Mouse (Mus musculus) brown adipose tissue, adult 24 weeks (tissue): ENCODE data around the gene Igfbpl1. TPM values are rescaled to one million over a fixed set of nuclear protein-coding genes. Genes with fewer than 3 reads are reported as not detected.

ENCODE experiments used
- H3K27ac ChIP-seq: fragments of 200-500 bp; replicated peaks from 2 replicates; pipeline ENCODE4 v1.5.1; 2012; ENCODE audit warnings: low read depth, mild to moderate bottlenecking, low read length
- H3K4me1 ChIP-seq: fragments of 200-500 bp; 2 replicates; pipeline ENCODE4 v1.6.1; 2012; ENCODE audit warnings: low read length, mixed read lengths; ENCODE audit not compliant: control insufficient read depth, insufficient read depth, insufficient read length
- H3K4me3 ChIP-seq: fragments of 200-500 bp; 2 replicates; pipeline ENCODE4 v1.5.1; 2012; ENCODE audit warnings: low read depth, mild to moderate bottlenecking, low read length, moderate library complexity; ENCODE audit not compliant: insufficient read depth
- polyA plus RNA-seq: library from polyadenylated mRNA; stranded (reverse); fragments of >200 nt; gene quantifications from 2 replicates; pipeline ENCODE4 v1.2.4, GENCODE M21; 2012; ENCODE audit not compliant: missing spikeins, insufficient read depth, insufficient read length

The Igfbpl1 gene
- polyA plus RNA-seq, 1 experiment = not detected

DNA sequence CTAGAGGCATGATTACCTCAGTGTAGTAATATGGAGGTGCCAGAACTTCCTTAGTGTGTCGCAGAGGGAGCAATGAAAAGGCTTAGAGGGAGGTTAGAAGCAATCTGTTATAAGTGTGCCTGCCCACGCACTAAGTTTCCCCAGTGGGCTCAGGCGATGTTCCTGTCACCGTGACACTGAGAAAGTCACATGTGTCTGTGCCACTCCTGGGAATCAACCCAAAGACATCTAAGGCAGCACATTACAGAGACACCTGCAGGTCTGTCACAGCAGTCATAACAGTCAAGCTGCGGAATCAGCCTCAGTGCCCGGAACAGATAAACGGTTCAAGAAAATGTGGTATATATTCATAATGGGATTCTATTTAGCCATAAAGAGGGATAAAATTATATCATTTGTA, 5.3 kb upstream of the Igfbpl1 start:
- Histone ChIP-seq H3K4me1 (no peaks in the 10 kb centered on the region), H3K27ac (no peak overlapping the region), H3K4me3 (no peak overlapping the region)

DNA sequence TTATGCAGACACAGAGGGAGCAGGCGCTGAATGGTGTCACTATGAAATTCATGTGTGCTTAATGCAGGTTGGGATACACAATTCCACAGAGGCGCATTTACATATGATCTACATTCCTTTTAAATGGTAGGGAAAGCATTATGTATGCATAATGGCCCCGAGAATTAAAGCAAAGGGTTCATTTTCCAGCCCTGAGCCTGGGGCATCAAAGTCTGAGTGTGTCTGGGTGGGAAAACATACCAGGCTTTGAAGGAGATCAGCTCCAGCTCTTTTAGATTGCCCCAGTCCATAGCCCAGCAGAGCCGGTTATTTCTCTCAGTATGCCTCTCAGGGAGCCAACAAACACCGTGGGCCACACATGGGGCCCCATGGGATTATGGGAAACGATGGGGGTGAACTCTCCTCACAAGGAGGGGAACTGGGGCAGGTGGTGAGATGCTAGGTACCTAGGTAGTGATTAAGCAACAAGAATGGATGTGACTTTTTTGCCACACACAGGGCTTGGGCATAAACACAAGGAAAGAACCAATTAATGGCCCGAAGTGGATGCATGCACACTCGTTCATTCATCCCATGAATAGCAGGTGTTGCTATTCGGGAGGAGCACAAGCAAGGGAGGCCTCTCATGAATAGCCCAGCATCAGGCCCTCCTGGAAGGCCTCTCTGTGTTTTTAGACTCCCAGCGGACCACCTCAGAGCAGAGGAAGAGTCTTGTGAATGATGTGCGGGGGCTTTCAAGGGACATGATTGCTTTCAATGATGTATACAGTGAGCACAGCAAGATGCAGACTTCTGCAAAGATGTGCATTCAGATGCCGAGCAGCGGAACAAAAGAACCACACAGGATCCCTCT, 3.4 kb upstream of the Igfbpl1 start:
- no peaks in the 10 kb centered on the region for H3K4me1 ChIP-seq
- no peak overlapping the region for H3K4me3 ChIP-seq
- no peak overlapping the region for H3K27ac ChIP-seq

DNA sequence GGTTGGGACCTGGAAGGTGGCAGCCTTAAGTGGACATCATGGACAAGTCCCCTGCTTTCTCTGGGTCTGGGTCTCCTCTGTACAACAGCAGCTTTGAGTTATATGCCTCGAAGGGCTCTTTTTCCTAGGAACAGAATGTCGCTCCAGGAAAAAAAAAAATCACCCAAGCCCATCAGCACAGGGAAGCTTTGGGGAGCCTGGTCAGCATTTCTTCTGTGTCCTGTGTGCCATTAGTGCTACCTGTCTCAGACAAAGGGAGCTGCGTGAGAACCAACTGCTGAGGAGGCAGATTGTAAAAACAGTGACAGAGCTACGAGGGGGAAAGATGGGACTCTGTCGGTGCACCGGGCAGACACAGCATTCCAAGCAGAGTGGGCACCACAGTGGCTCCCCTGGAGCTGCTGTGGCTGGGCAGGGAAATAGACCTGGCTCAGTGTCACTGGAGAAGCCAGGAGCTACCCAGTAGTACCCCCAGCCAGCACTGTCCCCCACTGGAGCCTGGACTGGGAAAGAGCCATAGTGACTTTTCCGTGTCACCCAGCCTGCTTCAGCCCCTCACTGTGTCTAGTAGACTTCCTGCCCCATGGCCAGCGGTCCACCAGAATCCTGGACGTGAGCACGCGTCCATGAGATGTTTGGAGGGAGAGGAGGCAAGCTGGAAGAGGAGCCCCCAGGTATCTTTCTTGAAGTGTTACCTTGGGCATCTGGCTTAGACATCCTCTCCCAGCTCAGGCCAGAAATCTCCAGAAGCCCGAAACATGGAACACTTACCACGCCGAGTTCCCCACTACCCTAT, 1.8 kb downstream of the Igfbpl1 start:
- Histone ChIP-seq H3K4me3 (no peak overlapping the region), H3K4me1 (no peaks in the 10 kb centered on the region), H3K27ac (no peak overlapping the region)

DNA sequence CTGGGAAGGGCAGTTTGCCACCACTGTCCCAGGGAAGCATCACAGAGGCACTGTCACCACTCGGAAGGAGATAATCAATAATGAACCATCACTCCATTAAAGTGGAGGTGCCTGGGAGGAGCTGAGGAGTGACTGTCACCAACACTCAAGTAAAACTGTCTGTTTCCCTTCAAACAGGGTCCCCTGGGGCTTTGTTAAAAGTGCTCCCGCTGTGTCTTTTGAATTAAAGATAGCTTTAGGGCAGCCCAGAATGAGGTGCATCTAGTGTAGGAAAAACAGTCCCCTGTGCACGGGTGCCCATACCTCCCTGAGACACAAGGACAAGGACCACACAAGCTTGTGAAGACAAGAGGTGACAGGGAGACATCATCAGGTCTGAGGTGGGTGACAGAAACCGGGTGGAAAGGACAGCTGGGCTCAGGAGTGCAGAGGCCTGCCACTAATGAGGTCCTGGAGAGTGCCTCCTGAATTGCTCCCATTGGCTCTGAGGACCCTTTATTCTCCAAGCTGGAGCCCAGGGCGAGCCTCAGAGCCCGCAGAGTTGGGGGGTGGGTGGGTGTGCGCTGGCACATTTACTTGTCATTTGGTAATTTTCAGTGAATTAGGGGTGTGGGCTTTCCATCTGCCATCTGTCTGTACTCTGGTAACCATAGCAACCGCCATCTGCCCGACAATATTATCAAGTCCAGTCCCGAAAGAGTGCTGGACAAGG, 2.5 kb downstream of the Igfbpl1 start:
- Histone ChIP-seq H3K4me3 (no peak overlapping the region), H3K4me1 (no peaks in the 10 kb centered on the region; the same call in 1 of the 2 replicates), H3K27ac (no peak overlapping the region)

- H3K27ac ChIP-seq = no peak overlapping the region
- H3K4me1 ChIP-seq = no peaks in the 10 kb centered on the region; the same call in 1 of the 2 replicates
- H3K4me3 ChIP-seq = no peak overlapping the region
Observed at GRCm38 (mm10) chr4:45822781-45823575, 3.7 kb downstream of the Igfbpl1 start.

DNA sequence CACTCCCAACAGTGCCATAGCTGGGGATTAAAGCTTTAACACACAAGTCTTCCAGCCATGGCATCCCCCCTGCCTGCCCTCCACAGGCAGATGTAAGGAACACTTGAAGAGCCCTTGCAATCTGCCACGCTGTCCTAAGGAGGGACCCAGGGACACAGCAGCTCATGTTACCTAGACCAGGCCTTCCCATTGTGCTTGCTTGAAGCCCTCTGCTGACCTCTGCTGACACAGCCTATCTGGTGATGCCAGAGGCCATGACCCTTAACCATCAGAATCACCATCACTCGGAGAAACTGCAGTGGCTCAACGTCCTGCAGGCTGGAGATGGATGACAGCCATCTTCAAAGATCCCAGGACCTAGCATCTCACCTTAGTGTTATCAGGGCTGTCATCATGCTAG, 4.7 kb downstream of the Igfbpl1 start:
- H3K27ac ChIP-seq = no peak overlapping the region
- H3K4me3 ChIP-seq = no peak overlapping the region
- H3K4me1 ChIP-seq = no peaks in the 10 kb centered on the region; the same call in 1 of the 2 replicates

- Histone ChIP-seq H3K4me3 (no peak overlapping the region), H3K27ac (no peak overlapping the region), H3K4me1 (no peaks in the 10 kb centered on the region; the same call in 1 of the 2 replicates)
Observed at GRCm38 (mm10) chr4:45820074-45820830, 6.5 kb downstream of the Igfbpl1 start.

GRCm38 (mm10) chr4:45819208-45819931, 7.4 kb downstream of the Igfbpl1 start:
- Histone ChIP-seq H3K4me1 (no peaks in the 10 kb centered on the region; the same call in 1 of the 2 replicates), H3K4me3 (peak overlapping the region; percentile 19)

DNA sequence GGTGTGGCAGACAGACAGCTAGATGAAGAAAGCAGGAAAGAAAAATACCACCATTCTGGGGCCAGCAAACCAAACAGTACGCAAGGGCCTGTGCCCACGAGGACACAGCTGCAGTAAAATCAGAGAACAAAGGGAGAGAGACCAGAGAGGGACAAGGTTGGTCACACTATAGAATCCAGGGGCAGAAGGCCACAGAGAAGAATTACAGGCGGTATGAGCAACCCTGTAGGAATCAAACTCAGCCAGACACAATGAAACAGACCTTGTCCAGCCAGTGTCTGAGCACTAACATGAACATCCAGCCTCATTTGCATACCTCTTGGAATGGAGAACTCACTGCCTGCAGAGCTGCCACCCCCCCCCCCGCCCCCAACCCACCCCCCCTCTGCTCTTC, 7.9 kb downstream of the Igfbpl1 start:
- H3K27ac ChIP-seq = no peak overlapping the region
- H3K4me3 ChIP-seq = no peak overlapping the region
- H3K4me1 ChIP-seq = no peaks in the 10 kb centered on the region; the same call in 1 of the 2 replicates

More at GRCm38 (mm10) chr4:45819208-45819931, 7.4 kb downstream of the Igfbpl1 start:
- no peak overlapping the region for H3K27ac ChIP-seq

DNA sequence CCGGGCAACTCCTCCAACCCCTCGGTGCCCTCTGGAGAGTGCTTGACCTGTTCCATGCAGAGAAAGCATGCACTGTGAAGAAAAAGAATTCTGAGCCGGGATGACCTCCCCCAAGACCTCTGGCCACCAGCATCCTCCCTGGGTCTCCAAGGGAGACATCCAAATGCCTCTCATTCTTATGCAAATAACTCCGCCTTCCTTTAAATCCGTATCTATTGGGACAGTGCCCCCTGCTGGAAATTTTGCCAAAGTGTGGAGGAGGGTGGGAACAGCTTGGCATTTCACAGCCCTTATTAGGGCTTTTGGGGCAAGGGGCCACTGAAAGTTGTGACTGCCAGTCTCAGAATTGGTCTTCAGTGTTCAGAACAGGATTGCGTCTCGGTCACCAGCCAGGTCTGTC, 11.2 kb downstream of the Igfbpl1 start:
- Histone ChIP-seq H3K4me1 (no peaks in the 10 kb centered on the region; the same call in 1 of the 2 replicates), H3K27ac (no peak overlapping the region)

GRCm38 (mm10) chr4:45811250-45811649, 15.5 kb downstream of the Igfbpl1 start:
- no peaks in the 10 kb centered on the region for H3K4me1 ChIP-seq
- no peak overlapping the region for H3K27ac ChIP-seq
- H3K4me3 ChIP-seq = no peak overlapping the region

More for the DNA sequence above, 11.2 kb downstream of the Igfbpl1 start:
- no peak overlapping the region for H3K4me3 ChIP-seq

DNA sequence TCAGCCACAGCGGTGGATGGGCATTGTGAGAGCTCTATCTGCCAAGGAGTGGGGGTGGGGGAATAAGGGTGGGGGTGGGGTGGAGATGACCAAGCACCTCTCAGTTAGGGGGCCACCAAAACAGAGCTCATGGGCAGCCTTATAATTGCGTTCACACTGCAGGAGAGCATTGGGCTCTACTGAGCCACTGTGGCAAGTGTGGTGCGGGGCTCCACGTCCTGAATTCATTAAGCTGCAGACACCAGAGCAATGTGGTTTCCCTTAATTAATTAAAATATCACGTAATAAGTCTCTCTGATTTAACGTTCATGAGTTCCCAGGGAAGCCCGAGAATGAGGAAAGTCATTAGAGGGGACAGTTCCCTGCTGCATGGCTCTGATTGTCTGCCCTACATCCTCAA, 18.7 kb downstream of the Igfbpl1 start:
- no peaks in the 10 kb centered on the region for H3K4me1 ChIP-seq
- no peak overlapping the region for H3K27ac ChIP-seq
- no peak overlapping the region for H3K4me3 ChIP-seq

DNA sequence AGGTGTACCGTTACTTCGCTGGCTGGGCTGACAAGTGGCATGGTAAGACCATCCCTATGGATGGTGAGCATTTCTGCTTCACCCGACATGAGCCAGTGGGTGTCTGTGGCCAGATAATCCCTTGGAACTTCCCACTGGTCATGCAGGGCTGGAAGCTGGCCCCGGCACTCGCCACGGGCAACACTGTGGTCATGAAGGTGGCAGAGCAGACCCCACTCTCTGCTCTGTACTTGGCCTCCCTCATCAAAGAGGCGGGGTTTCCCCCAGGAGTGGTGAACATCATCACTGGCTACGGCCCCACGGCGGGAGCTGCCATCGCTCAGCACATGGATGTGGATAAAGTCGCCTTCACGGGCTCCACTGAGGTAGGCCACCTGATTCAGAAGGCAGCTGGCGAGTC, 23.8 kb downstream of the Igfbpl1 start:
- no peak overlapping the region for H3K27ac ChIP-seq
- H3K4me1 ChIP-seq = peaks cover 3% of the 10 kb centered on the region; the same call in 1 of the 2 replicates
- H3K4me3 ChIP-seq = no peak overlapping the region
